Mouse (Mus musculus) adrenal gland, postnatal 25 days (tissue): ENCODE results near the gene Pla2g12a. TPM values are rescaled to one million over a fixed set of nuclear protein-coding genes. Genes with fewer than 3 reads are reported as not detected.

Experiments
- DNase-seq: peaks from one replicate; pipeline ENCODE4 v3.0.0; 2021; ENCODE audit warnings: mixed read lengths
- total RNA-seq: library from RNA; stranded (reverse); gene quantifications from 2 replicates; pipeline ENCODE4 v1.2.3, GENCODE M21; 2021

The Pla2g12a gene
- total RNA-seq, 1 experiment from 2014 or later = 44.7 TPM

DNA sequence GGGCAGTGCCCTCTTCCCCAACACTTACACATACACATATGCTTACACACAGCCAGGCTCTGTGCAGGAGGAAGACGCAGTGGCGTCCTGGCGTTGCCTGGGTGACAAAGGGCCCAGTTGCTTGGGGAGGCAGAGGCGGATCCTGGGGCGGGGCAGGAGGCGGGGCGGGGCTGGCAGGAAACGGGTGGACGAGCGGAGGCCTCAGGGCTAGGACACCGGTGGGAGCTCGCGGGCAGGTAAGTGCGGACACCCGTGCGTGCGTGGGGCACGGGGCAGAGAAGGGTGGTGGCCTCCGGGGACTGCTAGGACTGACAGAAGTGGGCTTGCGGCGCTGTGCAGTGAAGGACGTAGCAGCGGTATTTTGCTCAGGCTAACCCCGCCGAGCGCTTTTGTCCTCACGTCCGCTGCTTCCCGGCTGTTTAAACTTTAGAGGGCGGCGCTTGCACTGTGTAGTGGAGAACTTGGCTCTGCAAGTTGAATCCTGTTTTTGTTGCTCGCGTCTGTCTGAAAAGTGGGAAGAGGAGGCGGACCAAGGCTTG is 22.9 kb downstream of the Pla2g12a start, which contains the start of gene Casp6:
Gene Casp6 (plus strand): TSS at position 155 of the 539 bp plus-strand sequence.
- DNase-seq = peak; percentile 91

DNA sequence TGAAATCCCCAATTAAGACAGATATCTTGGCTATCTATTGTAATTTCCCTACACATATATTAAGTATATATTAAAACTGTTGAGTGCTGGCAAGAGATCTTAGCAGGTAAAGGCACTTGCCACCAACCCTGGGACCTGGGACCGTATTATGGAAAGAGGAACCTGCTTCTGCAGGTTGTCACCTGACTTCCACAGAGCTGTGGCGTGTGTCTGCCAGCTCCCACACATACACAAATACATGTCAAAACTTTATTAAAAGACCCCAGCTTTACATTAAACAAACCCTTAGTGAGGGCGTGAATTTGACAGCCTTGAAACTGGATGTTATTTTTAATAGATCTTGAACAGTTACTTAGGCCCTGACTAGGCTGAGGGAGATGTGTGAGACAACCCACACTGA is 25.0 kb downstream of the Pla2g12a start:
- DNase-seq = no peak

DNA sequence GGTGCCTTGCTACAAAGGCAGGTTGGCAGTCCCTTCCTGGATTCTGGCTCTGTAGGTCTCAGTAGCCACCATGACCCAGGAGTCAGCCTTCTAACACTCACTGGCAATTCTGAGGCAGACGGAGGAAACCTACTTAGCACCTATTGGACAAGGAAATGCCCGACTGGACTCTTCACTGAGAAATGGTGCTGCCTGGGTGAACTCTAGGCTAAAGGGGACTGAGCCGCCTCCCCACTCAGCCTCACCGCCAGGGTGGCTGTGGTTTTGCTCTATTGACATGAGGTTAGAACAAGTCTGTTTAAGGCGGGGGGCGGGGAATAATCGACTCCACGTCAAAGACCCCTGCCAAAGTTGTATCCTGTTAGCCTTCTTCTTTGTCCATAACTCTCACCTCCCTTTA is 25.5 kb downstream of the Pla2g12a start:
- no peak for DNase-seq

DNA sequence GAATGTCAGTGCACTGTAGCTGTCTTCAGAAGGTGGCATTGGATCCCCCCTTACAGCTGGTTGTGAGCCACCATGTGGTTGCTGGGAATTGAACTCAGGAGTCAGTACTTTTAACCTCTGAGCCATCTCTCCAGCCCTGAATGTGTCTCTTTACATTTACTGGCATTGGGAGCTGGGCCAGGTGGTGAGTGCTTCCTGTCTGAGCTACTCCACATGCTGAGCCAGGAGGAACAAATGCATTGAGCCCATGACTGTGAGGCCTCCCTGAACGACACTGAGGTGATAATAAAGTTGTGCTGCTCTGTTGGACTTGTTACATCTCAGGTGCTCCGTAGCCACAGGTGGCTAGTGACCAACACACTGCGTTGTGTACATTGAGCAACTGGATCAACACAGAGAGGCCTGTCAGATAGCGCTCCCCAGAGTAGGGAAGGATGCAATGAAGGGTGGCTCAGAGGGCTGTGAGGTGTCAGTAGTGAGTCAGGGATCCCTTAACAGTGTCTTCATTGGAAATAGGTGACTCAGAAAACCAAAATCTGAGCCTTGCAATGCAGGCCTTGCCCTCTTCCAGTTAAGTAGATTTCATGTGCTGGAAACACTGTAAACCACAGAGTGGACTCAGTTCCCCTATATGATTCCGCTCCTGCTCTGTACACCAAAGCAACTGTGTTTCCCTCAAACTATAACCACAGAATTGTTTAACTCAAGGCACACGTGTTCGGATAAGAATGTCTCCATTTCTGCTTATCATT is 26.2 kb downstream of the Pla2g12a start:
- DNase-seq = no peak

DNA sequence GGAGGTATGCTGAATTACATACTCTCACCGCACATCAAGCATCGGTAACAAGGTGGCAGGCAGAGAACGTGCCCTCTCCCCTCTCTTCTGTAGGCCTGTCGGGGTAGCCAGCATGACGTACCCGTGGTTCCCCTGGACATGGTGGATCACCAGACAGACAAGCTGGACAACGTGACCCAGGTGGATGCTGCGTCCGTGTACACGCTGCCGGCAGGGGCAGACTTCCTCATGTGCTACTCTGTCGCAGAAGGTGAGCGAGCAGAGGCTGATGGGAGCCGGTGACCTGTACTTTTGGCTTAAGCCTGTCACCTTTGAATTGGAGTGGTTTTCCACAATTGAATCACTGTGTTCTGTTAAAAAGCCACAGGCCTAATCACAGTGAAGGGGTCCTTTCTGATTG is 33.6 kb downstream of the Pla2g12a start:
- no peak for DNase-seq

DNA sequence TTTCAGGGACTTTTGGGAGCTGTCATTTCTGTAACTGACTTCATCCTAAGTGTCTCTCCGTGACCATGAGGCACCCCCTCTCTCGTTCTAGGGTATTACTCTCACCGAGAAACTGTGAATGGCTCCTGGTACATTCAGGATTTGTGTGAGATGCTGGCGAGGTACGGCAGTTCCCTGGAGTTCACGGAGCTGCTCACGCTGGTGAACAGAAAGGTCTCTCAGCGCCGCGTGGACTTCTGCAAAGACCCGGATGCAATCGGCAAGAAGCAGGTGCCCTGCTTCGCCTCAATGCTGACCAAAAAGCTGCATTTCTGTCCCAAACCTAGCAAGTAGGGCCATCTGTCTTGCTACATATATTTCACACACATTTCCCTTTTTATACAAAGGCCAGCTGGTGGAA is 34.8 kb downstream of the Pla2g12a start:
- DNase-seq = no peak

DNA sequence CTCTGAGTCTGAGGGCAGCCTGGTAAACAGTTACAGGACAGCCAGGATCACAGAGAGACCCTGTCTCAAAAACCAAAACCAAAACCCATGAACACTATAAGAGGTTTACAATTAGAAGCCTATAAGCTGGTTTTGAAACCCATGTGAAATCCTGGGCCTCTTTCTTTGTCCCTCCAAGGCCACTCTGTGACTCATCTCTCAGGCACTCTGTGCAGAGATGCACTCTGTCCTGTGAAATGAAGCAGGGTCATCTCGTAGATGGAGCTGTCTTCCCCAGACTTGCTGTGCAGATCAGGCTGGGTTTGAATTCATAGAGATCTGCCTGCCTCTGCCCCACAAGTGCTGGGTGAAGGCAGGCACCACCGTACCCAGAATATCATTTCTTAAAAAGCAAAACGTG is 39.0 kb downstream of the Pla2g12a start:
- no peak for DNase-seq

DNA sequence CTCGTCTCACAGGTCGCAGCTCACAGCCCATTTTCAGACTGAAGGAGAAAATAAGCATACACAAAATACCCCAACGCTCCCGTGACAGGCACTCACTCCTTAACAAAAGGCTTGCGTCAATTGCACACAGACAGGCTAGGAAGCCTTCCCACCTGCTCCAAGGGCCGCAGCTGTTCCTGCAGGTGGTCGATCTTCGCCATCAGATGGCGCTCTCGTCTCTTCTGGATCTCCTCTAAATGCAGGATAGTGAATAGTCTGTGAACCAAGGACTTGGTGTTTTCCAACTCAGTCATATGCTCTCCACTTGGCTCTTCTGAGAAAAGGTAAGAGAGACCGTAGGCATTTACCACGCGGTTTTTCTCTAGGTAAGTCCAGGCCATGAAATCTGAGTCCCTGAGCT is 40.0 kb downstream of the Pla2g12a start:
- DNase-seq = peak; percentile 73

DNA sequence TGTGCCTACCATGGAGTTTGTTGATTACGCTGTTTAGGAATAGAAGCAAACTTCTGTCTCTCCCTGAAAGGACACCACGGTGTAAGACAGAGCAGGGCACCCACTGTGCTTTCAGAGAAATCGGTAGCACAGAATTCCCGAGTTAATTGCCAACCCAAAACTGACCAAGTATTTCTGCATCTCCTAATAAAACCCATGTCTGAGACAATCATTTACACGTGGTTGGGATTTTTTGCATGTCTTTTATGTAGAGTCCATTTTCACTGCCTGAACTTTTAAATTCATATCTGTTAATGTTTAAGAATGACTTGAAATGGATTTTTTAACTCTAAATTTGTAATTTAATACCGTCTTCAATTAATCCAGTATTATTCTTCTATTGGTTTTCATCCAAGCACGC is 45.2 kb downstream of the Pla2g12a start:
- no peak for DNase-seq

DNA sequence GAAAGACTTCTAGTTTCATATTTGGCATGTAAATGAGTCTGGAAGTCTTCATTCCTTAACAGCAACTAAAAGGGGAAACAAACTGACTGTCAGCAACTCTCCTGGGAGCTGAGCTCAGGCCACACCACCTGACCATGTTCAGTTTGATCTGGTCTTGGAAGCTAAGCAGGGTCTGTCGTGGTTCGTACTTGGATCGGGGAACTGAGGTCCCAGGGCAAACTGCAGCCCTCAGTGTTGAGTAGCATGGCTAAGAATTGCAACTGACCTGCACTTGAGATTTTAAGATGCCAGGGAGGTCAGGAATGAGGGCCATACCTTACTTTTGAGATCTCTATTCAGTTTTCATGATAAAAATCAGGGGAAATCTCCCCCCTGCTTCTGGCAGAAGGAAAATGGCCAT is 47.5 kb downstream of the Pla2g12a start:
- DNase-seq = no peak

DNA sequence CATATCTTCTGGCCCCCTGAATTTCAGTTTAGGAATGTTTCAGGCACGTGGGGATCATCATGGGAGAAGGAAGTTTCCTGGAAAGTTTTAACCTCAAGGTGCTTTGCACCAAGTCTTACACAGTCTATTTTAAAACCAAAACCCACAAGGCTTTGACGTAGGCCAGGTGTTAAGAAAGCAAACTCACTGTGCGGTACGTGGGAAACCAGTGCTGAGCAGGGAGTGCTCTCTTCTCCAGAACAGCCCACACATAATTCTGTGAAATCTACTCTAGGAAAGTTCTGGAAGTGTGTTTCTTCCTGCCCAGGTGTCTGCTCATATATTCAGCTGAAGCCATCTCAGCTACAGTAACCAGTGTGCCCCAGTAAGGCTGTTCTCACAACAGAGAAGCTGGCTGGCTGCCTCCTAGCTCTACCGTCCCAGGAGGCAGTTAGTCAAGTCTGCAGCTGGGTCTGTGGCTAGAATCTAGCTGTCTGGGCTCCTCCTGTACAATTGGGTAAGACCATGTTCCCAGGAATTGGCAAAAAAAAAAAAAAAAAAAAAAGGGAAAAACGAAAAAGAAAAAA is 51.9 kb downstream of the Pla2g12a start:
- peak; percentile 20 for DNase-seq

DNA sequence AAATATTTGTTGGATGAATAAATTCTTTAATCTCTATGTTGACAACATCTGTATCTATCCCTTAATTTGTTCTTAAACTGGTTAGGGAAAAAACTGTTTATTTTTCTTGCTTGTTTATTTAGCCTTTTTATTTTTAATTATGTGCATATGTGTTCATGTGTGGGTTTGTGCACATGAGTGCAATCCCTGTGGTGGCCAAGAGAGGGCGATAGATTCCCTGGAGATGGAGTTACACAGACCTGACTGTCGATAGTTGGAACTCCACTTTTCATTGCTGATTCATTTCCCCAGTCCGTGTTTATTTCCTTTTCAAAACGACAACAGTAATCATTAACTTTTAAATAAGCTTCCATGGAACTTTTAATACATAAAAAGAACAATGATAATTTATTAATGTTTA is 54.0 kb downstream of the Pla2g12a start:
- DNase-seq = no peak

DNA sequence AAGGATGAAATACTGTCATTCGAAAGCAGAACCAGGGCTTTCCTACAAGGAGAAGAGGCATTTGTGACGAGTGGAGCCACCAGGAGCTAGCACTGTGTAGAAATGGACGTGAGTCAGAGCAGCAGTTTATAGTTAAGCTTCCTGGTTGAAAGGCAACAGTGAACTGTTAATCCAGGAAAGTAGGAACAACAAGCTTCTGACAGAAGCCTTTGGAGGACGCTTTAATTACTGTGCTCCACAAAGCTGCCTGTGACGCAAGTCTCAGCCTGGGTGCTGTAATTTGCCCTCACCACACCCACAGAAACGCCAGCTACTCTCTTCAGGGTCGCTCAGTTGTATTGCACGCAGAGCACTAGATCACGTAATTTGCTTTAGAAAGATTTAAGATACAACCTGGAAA is 58.2 kb downstream of the Pla2g12a start:
- no peak for DNase-seq

DNA sequence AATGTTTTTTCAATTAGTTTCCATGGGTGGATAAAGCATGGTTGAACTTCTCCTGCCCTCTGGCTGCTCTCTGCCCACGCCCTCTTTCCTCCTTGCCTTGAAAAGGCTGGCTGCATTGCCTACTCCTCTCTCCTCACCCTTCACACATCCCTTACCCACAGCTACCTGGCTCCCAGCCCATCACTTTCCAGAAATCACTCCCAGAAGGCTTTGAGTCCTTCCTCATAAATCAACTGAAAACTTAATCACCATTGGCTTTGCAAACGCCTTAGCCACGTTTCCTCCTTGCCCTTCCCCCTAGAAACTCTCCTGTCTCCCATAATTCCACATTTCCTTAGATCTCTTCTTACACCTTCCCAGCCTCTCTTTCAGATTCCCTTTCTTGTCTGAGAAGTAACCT is 59.4 kb downstream of the Pla2g12a start:
- peak; percentile 42 for DNase-seq

DNA sequence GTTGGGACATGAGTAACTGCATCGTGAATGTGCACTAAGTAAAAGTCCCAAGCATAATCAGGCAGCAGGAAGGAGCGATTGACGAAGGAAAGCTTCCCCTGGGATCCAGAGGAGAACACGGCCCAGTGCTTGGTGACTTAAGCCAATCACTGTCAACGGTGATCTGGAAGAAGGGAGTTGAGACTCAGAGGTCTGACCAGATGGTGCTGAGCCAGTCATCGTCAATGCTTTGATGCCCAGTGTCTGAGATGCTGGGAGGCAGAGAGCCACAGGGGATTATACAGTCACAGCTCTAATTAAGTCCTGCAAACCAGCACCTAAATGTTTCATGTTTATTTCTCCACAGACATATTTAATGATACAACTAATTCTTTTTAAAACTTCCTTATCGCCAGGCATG is 60.7 kb downstream of the Pla2g12a start:
- no peak for DNase-seq

DNA sequence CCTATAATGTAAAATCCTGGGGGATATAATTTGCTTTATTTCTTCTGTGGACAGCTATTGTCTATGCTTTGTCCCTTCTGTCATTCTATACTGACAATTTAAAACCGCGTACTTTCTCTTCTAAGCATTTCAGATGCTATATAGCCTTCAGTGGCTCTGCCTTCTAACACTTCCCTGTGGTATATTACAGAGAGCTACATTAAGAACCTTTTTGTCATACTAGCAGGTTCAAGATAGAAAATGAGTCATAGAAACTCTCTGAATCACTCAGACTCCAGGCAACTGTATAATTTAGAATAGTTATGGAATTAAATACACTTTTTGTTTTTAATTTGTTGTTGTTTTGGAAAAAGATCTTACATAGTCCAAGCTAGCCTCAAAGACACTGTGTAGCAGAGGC is 62.4 kb downstream of the Pla2g12a start:
- DNase-seq = no peak

DNA sequence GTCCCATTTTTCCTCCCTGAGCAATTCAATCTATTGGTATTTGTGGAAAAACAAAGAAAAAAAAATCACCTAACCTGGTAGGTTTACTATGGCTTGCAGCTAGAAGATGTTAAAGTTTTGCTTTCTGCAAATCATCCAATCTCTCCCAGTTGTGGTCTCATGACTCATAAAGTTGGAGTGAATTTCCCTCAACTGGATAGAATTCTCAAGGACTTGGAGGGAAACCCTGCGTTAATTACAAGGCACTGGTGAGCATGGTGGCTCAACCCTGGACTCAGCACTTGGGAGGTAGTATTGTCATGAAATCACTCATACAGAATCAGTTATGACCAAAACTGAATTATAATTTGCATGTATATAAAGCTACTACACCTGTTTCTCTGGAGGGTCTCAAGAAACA is 62.9 kb downstream of the Pla2g12a start:
- no peak for DNase-seq

DNA sequence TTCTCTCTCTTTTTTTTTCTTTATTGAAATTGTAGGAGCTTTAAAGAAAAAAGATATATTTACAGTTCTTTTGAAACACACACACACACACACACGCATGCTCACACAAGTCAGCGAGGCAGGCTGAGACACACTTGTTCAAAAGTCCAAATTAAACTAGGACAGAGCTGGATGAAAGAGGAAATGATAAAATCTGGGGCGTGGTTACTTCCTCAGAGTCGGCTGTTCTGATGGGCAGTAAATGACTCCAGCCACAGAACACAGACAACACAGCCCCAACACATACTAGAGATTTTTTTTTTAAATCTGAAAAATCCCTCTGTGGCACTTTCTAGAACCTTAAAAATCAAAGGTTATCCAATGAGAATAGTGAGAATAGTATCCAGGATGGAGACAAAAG is 65.4 kb downstream of the Pla2g12a start:
- DNase-seq = no peak

Other genes starting within 250 kb of the Pla2g12a start
- gene Egf, start 123.3 kb upstream of the Pla2g12a start, total RNA-seq = 1.6 and 1.8 TPM in 2 replicates
- gene Lrit3, start 74.6 kb upstream of the Pla2g12a start, total RNA-seq = not detected in 2 replicates
- gene Rrh, start 56.0 kb upstream of the Pla2g12a start, total RNA-seq = 0.27 TPM in 1 of 2 replicates, not detected in the other
- 51.0 and 62.4 TPM in 2 replicates for gene Gar1, start 47.2 kb upstream of the Pla2g12a start, total RNA-seq
- 5.6 TPM in 1 of 2 replicates, not detected in the other for gene Cfi, start 42.7 kb upstream of the Pla2g12a start, total RNA-seq
- gene Casp6, start 22.8 kb downstream of the Pla2g12a start, total RNA-seq = 34.5 and 57.5 TPM in 2 replicates
- 10.0 and 10.6 TPM in 2 replicates for gene Mcub, start 91.6 kb downstream of the Pla2g12a start, total RNA-seq
- gene Sec24b, start 182.9 kb downstream of the Pla2g12a start, total RNA-seq = 75.9 and 77.0 TPM in 2 replicates